Mouse (Mus musculus) kidney, embryonic 16.5 days (tissue): ENCODE data around the gene Fcgr3. TPM values are rescaled to one million over a fixed set of nuclear protein-coding genes. Genes with fewer than 3 reads are reported as not detected.
"Not testable (repeated sequence)": the region's sequence is repeated elsewhere in the genome, so short reads cannot be mapped to it uniquely, and the experiment has no call there.

Experiments used
- ATAC-seq: fragments of 200-750 bp; cut with Nextera tagmentation; 2 replicates; pipeline ENCODE4 v1.8.0; 2017; ENCODE audit warnings: moderate TSS enrichment; ENCODE audit not compliant: low FRiP score, low TSS enrichment
- H3K27ac ChIP-seq: fragments of 300-500 bp; sonication (generic); 2 replicates; pipeline ENCODE4 v1.5.1; 2014; ENCODE audit warnings: low read length
- H3K27me3 ChIP-seq: fragments of 300-500 bp; sonication (generic); 2 replicates; pipeline ENCODE4 v1.6.1; 2014; ENCODE audit warnings: low read length, control low read depth, mixed read lengths; ENCODE audit not compliant: insufficient read depth
- H3K36me3 ChIP-seq: fragments of 300-500 bp; sonication (generic); 2 replicates; pipeline ENCODE4 v1.6.1; 2014; ENCODE audit warnings: low read length, control low read depth, mixed read lengths; ENCODE audit not compliant: insufficient read depth
- H3K4me1 ChIP-seq: fragments of 300-500 bp; sonication (generic); 2 replicates; pipeline ENCODE4 v1.6.1; 2014; ENCODE audit warnings: low read length, control low read depth, mixed read lengths; ENCODE audit not compliant: insufficient read depth
- H3K4me2 ChIP-seq: fragments of 300-500 bp; sonication (generic); replicated peaks from 2 replicates; pipeline ENCODE4 v1.6.1; 2014; ENCODE audit warnings: low read depth, low read length
- H3K4me3 ChIP-seq: fragments of 300-500 bp; sonication (generic); 2 replicates; pipeline ENCODE4 v1.5.1; 2014; ENCODE audit warnings: mild to moderate bottlenecking, low read length
- H3K9ac ChIP-seq: fragments of 300-500 bp; sonication (generic); replicated peaks from 2 replicates; pipeline ENCODE4 v1.6.1; 2014; ENCODE audit warnings: low read length
- H3K9me3 ChIP-seq: fragments of 300-500 bp; sonication (generic); 2 replicates; pipeline ENCODE4 v1.6.1; 2016; ENCODE audit warnings: low read length, control low read depth
- WGBS: fragments of 180-500 bp; shearing (Covaris S2); extraction: QIAGEN DNeasy Blood & Tissue Kit; methylation state at CpG from one replicate; pipeline ENCODE4 v1.1.7; 2014; 5-methylcytosine and 5-hydroxymethylcytosine counted together
- polyA plus RNA-seq: library from polyadenylated mRNA; unstranded; fragments of >200 nt; fragmentation: Nextera tagmentation; extraction: Ambion mirVana; gene quantifications from 2 replicates; pipeline ENCODE4 v1.2.1, GENCODE M21; 2015

The Fcgr3 gene
- polyA plus RNA-seq, 1 experiment from 2014 or later: 9.0 TPM

- peak; percentile 44 for ATAC-seq
- H3K36me3 ChIP-seq, H3K9ac ChIP-seq, H3K4me2 ChIP-seq, H3K27ac ChIP-seq, H3K4me3 ChIP-seq, H3K4me1 ChIP-seq, H3K9me3 ChIP-seq: not testable (repeated sequence)
- peaks cover 25% of the 10 kb centered on the region for H3K27me3 ChIP-seq
- WGBS: no CpG with 5 or more reads among the region's 45 CpGs
Observed at GRCm38 (mm10) chr1:171072217-171072616, 7.5 kb upstream of the Fcgr3 start.

- ATAC-seq: peak; percentile 57
- Histone ChIP-seq H3K27me3 (peaks cover 23% of the 10 kb centered on the region), H3K4me2 (0 out of 2 replicates have a peak overlapping the region, but pooled peaks have one; percentile 10)
- H3K9me3 ChIP-seq, H3K4me3 ChIP-seq, H3K9ac ChIP-seq, H3K27ac ChIP-seq, H3K4me1 ChIP-seq, H3K36me3 ChIP-seq: not testable (repeated sequence)
- no CpG with 5 or more reads among the region's 35 CpGs for WGBS
Observed at GRCm38 (mm10) chr1:171071726-171072125, 7.0 kb upstream of the Fcgr3 start.

DNA sequence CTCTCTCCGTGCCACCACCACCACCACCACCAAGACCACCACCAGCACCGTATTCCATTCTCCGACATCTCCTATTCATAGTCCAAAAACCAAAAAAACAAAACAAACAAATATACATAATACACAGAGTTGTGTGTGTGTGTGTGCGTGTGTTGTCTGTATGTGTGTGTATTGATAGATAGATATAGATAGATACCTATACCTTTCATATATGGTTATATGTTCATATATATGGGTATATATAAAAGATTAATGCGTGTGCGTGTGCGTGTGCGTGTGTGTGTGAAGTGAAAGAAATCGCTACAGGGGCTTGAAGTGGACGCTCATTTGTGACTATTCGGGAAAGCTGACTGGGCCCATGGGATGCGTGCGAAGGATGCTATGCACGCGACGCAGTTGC, 6.1 kb upstream of the Fcgr3 start:
- ATAC-seq, H3K4me2 ChIP-seq: not testable (repeated sequence)
- 26% methylated on average over 11 of the region's 16 CpGs for WGBS

GRCm38 (mm10) chr1:171069508-171069907, 4.8 kb upstream of the Fcgr3 start:
- H3K36me3 ChIP-seq, H3K4me1 ChIP-seq, H3K9me3 ChIP-seq, H3K4me2 ChIP-seq, H3K9ac ChIP-seq, H3K27ac ChIP-seq, ATAC-seq: not testable (repeated sequence)
- WGBS: 48% methylated on average over 3 of the region's 3 CpGs
- peaks cover 29% of the 10 kb centered on the region for H3K27me3 ChIP-seq
- H3K4me3 ChIP-seq: 0 out of 2 replicates have a peak overlapping the region, but pooled peaks have one; percentile 0

More for the DNA sequence above, 6.1 kb upstream of the Fcgr3 start:
- H3K9ac ChIP-seq, H3K4me1 ChIP-seq, H3K27ac ChIP-seq, H3K36me3 ChIP-seq, H3K9me3 ChIP-seq, H3K4me3 ChIP-seq: not testable (repeated sequence)
- peaks cover 26% of the 10 kb centered on the region for H3K27me3 ChIP-seq

DNA sequence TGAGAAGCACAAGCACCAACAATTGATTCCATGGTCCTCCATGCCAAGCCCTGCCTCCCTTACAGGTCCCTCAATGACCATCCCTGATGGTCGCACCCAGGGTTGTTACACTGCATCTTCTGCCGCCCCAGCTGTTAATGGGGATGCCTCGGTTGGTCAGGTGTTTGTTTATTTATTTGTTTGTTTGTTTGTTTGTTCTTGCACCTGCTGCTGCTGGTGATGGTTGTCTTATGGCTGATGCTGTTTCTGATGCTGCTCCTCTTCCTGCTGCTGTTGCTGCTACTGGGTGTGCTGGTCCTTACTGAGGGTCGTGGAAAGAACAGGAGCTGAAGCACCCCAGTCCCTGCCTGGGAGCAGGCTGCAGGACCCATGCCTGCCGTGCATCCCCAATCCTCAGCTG, 3.2 kb upstream of the Fcgr3 start:
- not testable (repeated sequence) for ATAC-seq, H3K4me2 ChIP-seq, H3K4me3 ChIP-seq, H3K4me1 ChIP-seq, H3K27ac ChIP-seq, H3K36me3 ChIP-seq, H3K9me3 ChIP-seq, H3K9ac ChIP-seq
- 36% methylated on average over 5 of the region's 5 CpGs for WGBS
- H3K27me3 ChIP-seq: peaks cover 34% of the 10 kb centered on the region

- H3K9ac ChIP-seq, H3K4me3 ChIP-seq, H3K27ac ChIP-seq, H3K9me3 ChIP-seq, H3K36me3 ChIP-seq, H3K4me2 ChIP-seq, H3K4me1 ChIP-seq: not testable (repeated sequence)
- ATAC-seq: peak; percentile 43
- peaks cover 34% of the 10 kb centered on the region for H3K27me3 ChIP-seq
- 19% methylated on average over 2 of the region's 10 CpGs for WGBS
Observed at GRCm38 (mm10) chr1:171066583-171066982, 1.8 kb upstream of the Fcgr3 start.

GRCm38 (mm10) chr1:171065768-171066167, 1.0 kb upstream of the Fcgr3 start:
- H3K9ac ChIP-seq, H3K36me3 ChIP-seq, H3K4me1 ChIP-seq, H3K9me3 ChIP-seq, H3K27ac ChIP-seq: not testable (repeated sequence)
- WGBS: 7% methylated on average over 26 of the region's 45 CpGs
- H3K27me3 ChIP-seq: peaks cover 31% of the 10 kb centered on the region
- H3K4me2 ChIP-seq: peak overlapping the region; percentile 37; the same call in 1 of the 2 replicates
- H3K4me3 ChIP-seq: peak overlapping the region; percentile 36
- peak; percentile 1 for ATAC-seq

GRCm38 (mm10) chr1:171065243-171065587, 480 bp upstream of the Fcgr3 start:
- H3K27ac ChIP-seq, H3K36me3 ChIP-seq, H3K4me1 ChIP-seq, H3K9ac ChIP-seq, H3K9me3 ChIP-seq: not testable (repeated sequence)
- H3K27me3 ChIP-seq: peaks cover 31% of the 10 kb centered on the region
- peak overlapping the region; percentile 40 for H3K4me2 ChIP-seq
- WGBS: under 1% methylated on average over 15 of the region's 35 CpGs
- peak; percentile 40 for ATAC-seq
- H3K4me3 ChIP-seq: peak overlapping the region; percentile 27; the same call in 1 of the 2 replicates

- peak; percentile 79 for ATAC-seq
- not testable (repeated sequence) for H3K27ac ChIP-seq, H3K9me3 ChIP-seq, H3K4me1 ChIP-seq, H3K36me3 ChIP-seq, H3K9ac ChIP-seq
- peak overlapping the region; percentile 51 for H3K4me2 ChIP-seq
- H3K27me3 ChIP-seq: peaks cover 22% of the 10 kb centered on the region
- WGBS: 9% methylated on average over 37 of the region's 61 CpGs
- H3K4me3 ChIP-seq: peak overlapping the region; percentile 43
Observed at GRCm38 (mm10) chr1:171063569-171064490, 905 bp downstream of the Fcgr3 start.

DNA sequence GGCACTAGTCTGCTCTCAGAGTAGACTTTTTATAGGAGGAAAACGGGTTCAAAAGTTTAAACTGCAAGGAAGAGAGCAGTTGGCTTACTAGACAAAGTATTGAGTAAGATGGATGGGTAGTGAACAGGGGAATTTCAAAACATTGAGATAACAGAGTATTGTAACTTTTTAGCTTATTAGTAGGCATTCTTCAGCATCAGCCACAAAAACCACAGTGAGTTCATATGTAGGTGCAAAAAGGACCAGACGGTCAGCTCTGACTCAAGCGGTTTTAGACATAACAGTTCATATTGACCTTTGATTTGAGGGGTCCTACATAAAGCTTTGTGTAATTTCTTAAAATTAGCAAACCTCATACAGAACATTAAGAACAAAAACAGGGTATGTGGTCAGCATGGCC, 3.2 kb downstream of the Fcgr3 start:
- Histone ChIP-seq H3K27ac (no peak overlapping the region), H3K4me1 (peaks cover 4% of the 10 kb centered on the region; the same call in 1 of the 2 replicates), H3K27me3 (peaks cover 18% of the 10 kb centered on the region), H3K9me3 (no peaks in the 10 kb centered on the region), H3K9ac (no peak overlapping the region), H3K4me3 (no peak overlapping the region), H3K36me3 (no peaks in the 10 kb centered on the region), H3K4me2 (no peak overlapping the region)
- ATAC-seq: no peak
- 87% methylated on average over 3 of the region's 3 CpGs for WGBS
